Mouse (Mus musculus): ENCODE data around the gene Spred2.
A peak's percentile ranks its signal among the peaks of the same experiment; 100 is the strongest.
"Not testable (repeated sequence)": the region's sequence is repeated elsewhere in the genome, so short reads cannot be mapped to it uniquely, and the experiment has no call there.

The Spred2 gene

GRCm38 (mm10) chr11:20017937-20018336 is 93.8 kb downstream of the Spred2 start:
- no peak for DNase-seq (ENCODE audit: low spot score in 2 of 2)

- no peak for DNase-seq (ENCODE audit: low spot score in 2 of 2)
Measured at GRCm38 (mm10) chr11:20018905-20019304, 94.7 kb downstream of the Spred2 start.

GRCm38 (mm10) chr11:20020720-20021119 is 96.5 kb downstream of the Spred2 start:
- DNase-seq (ENCODE audit: low spot score in 2 of 2), result no peak

- DNase-seq (ENCODE audit: low spot score in 2 of 2), result no peak
Measured at GRCm38 (mm10) chr11:20022462-20022861, 98.3 kb downstream of the Spred2 start.

- DNase-seq (ENCODE audit: low spot score in 2 of 2), result no peak
Measured at GRCm38 (mm10) chr11:20022911-20023482, 98.8 kb downstream of the Spred2 start.

- peak; percentile 33 to 36 for DNase-seq (ENCODE audit: low spot score in 2 of 2)
Measured at GRCm38 (mm10) chr11:20025899-20026298, 101.7 kb downstream of the Spred2 start.

- DNase-seq (ENCODE audit: low spot score in 2 of 2), result no peak
Measured at GRCm38 (mm10) chr11:20027719-20028118, 103.5 kb downstream of the Spred2 start.

- no peak for DNase-seq (ENCODE audit: low spot score in 2 of 2)
Measured at GRCm38 (mm10) chr11:20028396-20028795, 104.2 kb downstream of the Spred2 start.

- DNase-seq (ENCODE audit: low spot score in 2 of 2), result no peak
Measured at GRCm38 (mm10) chr11:20029014-20029413, 104.8 kb downstream of the Spred2 start.

- not testable (repeated sequence) for DNase-seq (ENCODE audit: low spot score in 2 of 2)
Measured at GRCm38 (mm10) chr11:20030973-20031372, 106.8 kb downstream of the Spred2 start.

- DNase-seq (ENCODE audit: low spot score in 2 of 2), result no peak
Measured at GRCm38 (mm10) chr11:20031536-20031935, 107.4 kb downstream of the Spred2 start.

GRCm38 (mm10) chr11:20033541-20034160 is 109.5 kb downstream of the Spred2 start:
- DNase-seq (ENCODE audit: low spot score in 2 of 2), result no peak

- DNase-seq (ENCODE audit: low spot score in 2 of 2), result no peak
Measured at GRCm38 (mm10) chr11:20034337-20034947, 110.3 kb downstream of the Spred2 start.

GRCm38 (mm10) chr11:20035343-20035928 is 111.3 kb downstream of the Spred2 start:
- DNase-seq (ENCODE audit: low spot score in 2 of 2), result no peak

GRCm38 (mm10) chr11:20035972-20036371 is 111.8 kb downstream of the Spred2 start:
- no peak for DNase-seq (ENCODE audit: low spot score in 2 of 2)

- no peak for DNase-seq (ENCODE audit: low spot score in 2 of 2)
Measured at GRCm38 (mm10) chr11:20037739-20038138, 113.6 kb downstream of the Spred2 start.

GRCm38 (mm10) chr11:20038723-20039122 is 114.5 kb downstream of the Spred2 start:
- peak in 1 of 2 experiments; percentile 22 for DNase-seq (ENCODE audit: low spot score in 2 of 2)

- DNase-seq (ENCODE audit: low spot score in 2 of 2), result no peak
Measured at GRCm38 (mm10) chr11:20041164-20041920, 117.2 kb downstream of the Spred2 start.

GRCm38 (mm10) chr11:20042106-20042505 is 117.9 kb downstream of the Spred2 start:
- no peak for DNase-seq (ENCODE audit: low spot score in 2 of 2)

GRCm38 (mm10) chr11:20043256-20043655 is 119.1 kb downstream of the Spred2 start:
- DNase-seq (ENCODE audit: low spot score in 2 of 2), result no peak

GRCm38 (mm10) chr11:20045586-20045985 is 121.4 kb downstream of the Spred2 start:
- no peak for DNase-seq (ENCODE audit: low spot score in 2 of 2)
